Mouse (Mus musculus) embryonic facial prominence, embryonic 11.5 days (tissue): Measurements from ENCODE around the gene Rln1. TPM values are rescaled to one million over a fixed set of nuclear protein-coding genes. Genes with fewer than 3 reads are reported as not detected.

Experiments
- ATAC-seq: fragments of 200-750 bp; cut with Nextera tagmentation; replicated peaks from 2 replicates; pipeline ENCODE4 v1.8.0; 2017; ENCODE audit warnings: low read depth; ENCODE audit not compliant: insufficient number of reproducible peaks, low FRiP score, low TSS enrichment
- DNase-seq: peaks from one replicate; pipeline ENCODE4 v3.0.0-alpha.2; 2015; ENCODE audit warnings: low spot score
- H3K27ac ChIP-seq: fragments of 300-500 bp; sonication (generic); replicated peaks from 2 replicates; pipeline ENCODE4 v1.5.1; 2014; ENCODE audit warnings: mild to moderate bottlenecking, low read depth, low read length, control low read depth
- H3K27me3 ChIP-seq: fragments of 300-500 bp; sonication (generic); 2 replicates; pipeline ENCODE4 v1.6.1; 2014; ENCODE audit warnings: mild to moderate bottlenecking, low read length, moderate library complexity, mixed read lengths; ENCODE audit not compliant: control insufficient read depth, insufficient read depth
- H3K36me3 ChIP-seq: fragments of 300-500 bp; sonication (generic); replicated peaks from 2 replicates; pipeline ENCODE4 v1.6.1; 2014; ENCODE audit warnings: low read depth, mild to moderate bottlenecking, low read length, moderate library complexity, mixed read lengths; ENCODE audit not compliant: control insufficient read depth, insufficient read depth
- H3K4me1 ChIP-seq: fragments of 300-500 bp; sonication (generic); 2 replicates; pipeline ENCODE4 v1.6.1; 2014; ENCODE audit warnings: low read length, mixed read lengths; ENCODE audit not compliant: control insufficient read depth, insufficient read depth
- H3K4me2 ChIP-seq: fragments of 300-500 bp; sonication (generic); 2 replicates; pipeline ENCODE4 v1.6.1; 2014; ENCODE audit warnings: low read depth, mild to moderate bottlenecking, control low read depth, low read length, moderate library complexity
- H3K4me3 ChIP-seq: fragments of 300-500 bp; sonication (generic); 2 replicates; pipeline ENCODE4 v1.5.1; 2014; ENCODE audit warnings: low read depth, low read length, control low read depth
- H3K9ac ChIP-seq: fragments of 300-500 bp; sonication (generic); replicated peaks from 2 replicates; pipeline ENCODE4 v1.6.1; 2014; ENCODE audit warnings: mild to moderate bottlenecking, control low read depth, low read length
- H3K9me3 ChIP-seq: fragments of 300-500 bp; sonication (generic); replicated peaks from 2 replicates; pipeline ENCODE4 v1.6.1; 2016; ENCODE audit warnings: mild to moderate bottlenecking, low read length, inconsistent platforms, mixed read lengths; ENCODE audit not compliant: control insufficient read depth
- WGBS: fragments of 180-500 bp; shearing (Covaris S2); extraction: QIAGEN DNeasy Blood & Tissue Kit; methylation state at CpG from one replicate; pipeline ENCODE4 v1.1.7; 2014; 5-methylcytosine and 5-hydroxymethylcytosine counted together
- polyA plus RNA-seq: library from polyadenylated mRNA; unstranded; fragments of >200 nt; fragmentation: Nextera tagmentation; extraction: Ambion mirVana; gene quantifications from 2 replicates; pipeline ENCODE4 v1.2.1, GENCODE M21; 2014

The Rln1 gene
- polyA plus RNA-seq, 1 experiment from 2014 or later, result 0.29 TPM

- Histone ChIP-seq H3K36me3 (no peaks in the 10 kb centered on the region), H3K27me3 (no peaks in the 10 kb centered on the region), H3K4me3 (no peak overlapping the region), H3K9me3 (no peaks in the 10 kb centered on the region), H3K9ac (no peak overlapping the region), H3K27ac (no peak overlapping the region), H3K4me1 (no peaks in the 10 kb centered on the region), H3K4me2 (no peak overlapping the region)
- no peak for DNase-seq
- ATAC-seq, result no peak
- 18% methylated on average over 3 of the region's 3 CpGs for WGBS
These were observed 30.6 kb upstream of the Rln1 start for GRCm38 (mm10) chr19:29365105-29365504.

GRCm38 (mm10) chr19:29364076-29364475 is 29.6 kb upstream of the Rln1 start:
- no peaks in the 10 kb centered on the region for H3K4me1 ChIP-seq
- H3K9ac ChIP-seq, result no peak overlapping the region
- no peak overlapping the region for H3K4me3 ChIP-seq
- H3K9me3 ChIP-seq, result no peaks in the 10 kb centered on the region
- WGBS, result 72% methylated on average over 5 of the region's 5 CpGs
- ATAC-seq, result no peak
- no peak overlapping the region for H3K27ac ChIP-seq
- no peaks in the 10 kb centered on the region for H3K27me3 ChIP-seq
- H3K36me3 ChIP-seq, result no peaks in the 10 kb centered on the region
- DNase-seq, result no peak
- no peak overlapping the region for H3K4me2 ChIP-seq

GRCm38 (mm10) chr19:29363557-29363956 is 29.1 kb upstream of the Rln1 start:
- H3K4me1 ChIP-seq, result no peaks in the 10 kb centered on the region
- H3K9me3 ChIP-seq, result no peaks in the 10 kb centered on the region
- no peak overlapping the region for H3K9ac ChIP-seq
- no peaks in the 10 kb centered on the region for H3K36me3 ChIP-seq
- no peak overlapping the region for H3K27ac ChIP-seq
- DNase-seq (no peak), ATAC-seq (no peak)
- H3K4me3 ChIP-seq, result no peak overlapping the region
- no peaks in the 10 kb centered on the region for H3K27me3 ChIP-seq
- H3K4me2 ChIP-seq, result no peak overlapping the region
- WGBS, result 88% methylated on average over 7 of the region's 7 CpGs

GRCm38 (mm10) chr19:29362173-29362930 is 27.9 kb upstream of the Rln1 start:
- H3K27ac ChIP-seq, result no peak overlapping the region
- no peaks in the 10 kb centered on the region for H3K4me1 ChIP-seq
- WGBS, result 54% methylated on average over 13 of the region's 13 CpGs
- no peaks in the 10 kb centered on the region for H3K36me3 ChIP-seq
- peak overlapping the region; percentile 72 for H3K4me2 ChIP-seq
- DNase-seq (no peak), ATAC-seq (no peak)
- H3K9me3 ChIP-seq, result no peaks in the 10 kb centered on the region
- no peaks in the 10 kb centered on the region for H3K27me3 ChIP-seq
- H3K9ac ChIP-seq, result 0 out of 2 replicates have a peak overlapping the region, but pooled peaks have one; percentile 20
- peak overlapping the region; percentile 48 for H3K4me3 ChIP-seq

- ATAC-seq (peak; percentile 99), DNase-seq (peak; percentile 93)
- no peaks in the 10 kb centered on the region for H3K36me3 ChIP-seq
- peak overlapping the region; percentile 41 for H3K9ac ChIP-seq
- H3K4me1 ChIP-seq, result no peaks in the 10 kb centered on the region
- 2% methylated on average over 33 of the region's 33 CpGs for WGBS
- H3K4me3 ChIP-seq, result peak overlapping the region; percentile 48
- H3K9me3 ChIP-seq, result no peaks in the 10 kb centered on the region
- no peak overlapping the region for H3K27ac ChIP-seq
- H3K27me3 ChIP-seq, result no peaks in the 10 kb centered on the region
- peak overlapping the region; percentile 72 for H3K4me2 ChIP-seq
These were observed 27.1 kb upstream of the Rln1 start for GRCm38 (mm10) chr19:29361468-29362130.

- ATAC-seq (no peak), DNase-seq (no peak)
- Histone ChIP-seq H3K4me3 (no peak overlapping the region), H3K9ac (no peak overlapping the region), H3K36me3 (no peaks in the 10 kb centered on the region), H3K4me2 (no peak overlapping the region), H3K27me3 (no peaks in the 10 kb centered on the region), H3K27ac (no peak overlapping the region), H3K4me1 (no peaks in the 10 kb centered on the region), H3K9me3 (no peaks in the 10 kb centered on the region)
- WGBS, result 86% methylated on average over 5 of the region's 5 CpGs
These were observed 25.8 kb upstream of the Rln1 start for GRCm38 (mm10) chr19:29360251-29360650.

- no peaks in the 10 kb centered on the region for H3K36me3 ChIP-seq
- H3K4me1 ChIP-seq, result no peaks in the 10 kb centered on the region
- H3K9ac ChIP-seq, result no peak overlapping the region
- no peaks in the 10 kb centered on the region for H3K27me3 ChIP-seq
- 84% methylated on average over 11 of the region's 11 CpGs for WGBS
- no peak overlapping the region for H3K4me2 ChIP-seq
- ATAC-seq, result no peak
- DNase-seq, result no peak
- H3K9me3 ChIP-seq, result no peaks in the 10 kb centered on the region
- H3K27ac ChIP-seq, result no peak overlapping the region
- no peak overlapping the region for H3K4me3 ChIP-seq
These were observed 21.8 kb upstream of the Rln1 start for GRCm38 (mm10) chr19:29356281-29356680.
